In the genomic region with DNA sequence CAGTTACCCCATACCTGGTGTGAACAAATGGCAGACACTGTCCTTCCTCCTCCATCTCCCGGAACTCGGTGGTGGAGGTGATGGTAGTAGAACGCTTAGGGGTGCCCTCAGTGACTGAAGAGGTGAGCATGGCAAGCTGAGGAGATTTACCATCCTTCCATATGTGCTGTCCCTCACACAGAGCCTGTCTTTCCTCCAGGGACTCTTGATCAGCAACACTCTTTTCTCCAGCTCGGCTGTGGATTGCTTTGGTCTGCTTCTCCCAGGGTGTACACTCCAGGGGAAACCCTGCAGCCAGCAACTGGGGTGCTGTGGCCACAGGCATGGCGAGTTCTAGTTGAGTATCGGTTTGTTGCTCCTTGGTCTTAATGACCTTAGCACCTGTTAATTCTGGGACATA, we compare ENCODE assay signal across 22 mouse cellular contexts.
DNase-seq lines count a peak whose midpoint lies in the region; ATAC-seq and TF ChIP-seq lines count a peak whose summit lies in the region.
"Had no signal": no experiment of that assay in that cellular context is flagged by ENCODE, and none has a peak within 500 bp of the region (broad histone marks: within the 10 kb centered on the region; RNA-seq: fewer than 3 reads in every experiment).

No protein-coding gene starts in this region.

- DNase-seq in forebrain, embryonic 10.5 days (ENCODE audit: extremely low spot score, low spot score) = no peak
- DNase-seq in spleen, adult 2 months (ENCODE audit: low read depth in 1 of 2, low spot score in 2 of 2) = no peak
- DNase-seq in spleen, adult 12 weeks (ENCODE audit: low spot score) = no peak
- DNase-seq in right cerebral cortex, postnatal 10 days (ENCODE audit: low spot score in 2 of 2) = no peak
- no peak for DNase-seq in layer of hippocampus, postnatal 14 days (ENCODE audit: low spot score in 2 of 2)
- DNase-seq: adrenal gland, postnatal 10 days; cerebellum, adult 18-20 months; cerebellum, postnatal 36 days; forebrain, postnatal 0 days; kidney, adult 11 months; layer of hippocampus, postnatal 36 days; right cerebral cortex, postnatal 4 days had no signal

- ATAC-seq in forebrain, embryonic 13.5 days = no peak
- no peak for ATAC-seq in embryonic facial prominence, embryonic 13.5 days (ENCODE audit: insufficient number of reproducible peaks, insufficient read depth, low FRiP score, low TSS enrichment, low read depth)
- ATAC-seq: forebrain, postnatal 0 days; hindbrain, postnatal 0 days; midbrain, embryonic 16.5 days had no signal

- no peak overlapping the region for H3K4me2 ChIP-seq in forebrain, embryonic 13.5 days
- no peak overlapping the region for H3K4me2 ChIP-seq in embryonic facial prominence, embryonic 13.5 days
- H3K4me2 ChIP-seq: heart, embryonic 13.5 days; limb, embryonic 13.5 days; neural tube, embryonic 15.5 days had no signal

- H3K9ac ChIP-seq in forebrain, embryonic 13.5 days = no peak overlapping the region
- H3K9ac ChIP-seq in embryonic facial prominence, embryonic 13.5 days = no peak overlapping the region
- H3K9ac ChIP-seq: forebrain, postnatal 0 days; heart, embryonic 13.5 days; limb, embryonic 13.5 days; liver, embryonic 14.5 days; neural tube, embryonic 15.5 days had no signal

- no peaks in the 10 kb centered on the region for H3K9me3 ChIP-seq in forebrain, embryonic 10.5 days
- no peaks in the 10 kb centered on the region for H3K9me3 ChIP-seq in forebrain, embryonic 13.5 days (replicated peaks)
- H3K9me3 ChIP-seq in embryonic facial prominence, embryonic 13.5 days = no peaks in the 10 kb centered on the region
- H3K9me3 ChIP-seq: heart, embryonic 13.5 days; limb, embryonic 13.5 days; neural tube, embryonic 15.5 days had no signal

- 95% methylated on average over 6 of the region's 6 CpGs for WGBS in forebrain, embryonic 10.5 days
- WGBS in forebrain, embryonic 13.5 days = 91% methylated on average over 6 of the region's 6 CpGs
- WGBS in spleen, adult 2 months = 77% methylated on average over 6 of the region's 6 CpGs
- 89% methylated on average over 6 of the region's 6 CpGs for WGBS in embryonic facial prominence, embryonic 13.5 days
- 89% methylated on average over 6 of the region's 6 CpGs for WGBS in small intestine, adult 2 months

- no peak for TF ChIP-seq CTCF in spleen, adult 2 months (IDR thresholded peaks at IDR 0.05; ENCODE audit: extremely low read depth, insufficient read depth, insufficient read length, insufficient replicate concordance)
- TF ChIP-seq CTCF in small intestine, adult 2 months (IDR thresholded peaks at IDR 0.05; ENCODE audit: extremely low read depth, insufficient read length, insufficient replicate concordance, low read depth, low read length) = no peak

- no peak for TF ChIP-seq POLR2A in spleen, adult 2 months (IDR thresholded peaks at IDR 0.05; ENCODE audit: low read depth, low read length)
- TF ChIP-seq POLR2A in small intestine, adult 2 months (IDR thresholded peaks at IDR 0.05; ENCODE audit: low read depth, low read length) = no peak

- H3K4me3 ChIP-seq in forebrain, embryonic 10.5 days = no peak overlapping the region
- H3K4me3 ChIP-seq in forebrain, embryonic 13.5 days = no peak overlapping the region
- H3K4me3 ChIP-seq in spleen, adult 2 months (ENCODE audit: extremely low read depth, insufficient read depth, insufficient read length) = no peak overlapping the region
- no peak overlapping the region for H3K4me3 ChIP-seq in embryonic facial prominence, embryonic 13.5 days
- H3K4me3 ChIP-seq in small intestine, adult 2 months (ENCODE audit: low read depth, low read length) = no peak overlapping the region
- H3K4me3 ChIP-seq: heart, embryonic 13.5 days; limb, embryonic 13.5 days; neural tube, embryonic 15.5 days had no signal

- H3K27me3 ChIP-seq in forebrain, embryonic 10.5 days (ENCODE audit: poor library complexity, severe bottlenecking) = no peaks in the 10 kb centered on the region
- no peaks in the 10 kb centered on the region for H3K27me3 ChIP-seq in forebrain, embryonic 13.5 days
- no peaks in the 10 kb centered on the region for H3K27me3 ChIP-seq in spleen, adult 2 months (ENCODE audit: control insufficient read depth, insufficient read depth, low read length)
- no peaks in the 10 kb centered on the region for H3K27me3 ChIP-seq in embryonic facial prominence, embryonic 13.5 days
- no peaks in the 10 kb centered on the region for H3K27me3 ChIP-seq in small intestine, adult 2 months (ENCODE audit: control insufficient read depth, insufficient read depth, low read length)
- H3K27me3 ChIP-seq: heart, embryonic 13.5 days; limb, embryonic 13.5 days; neural tube, embryonic 15.5 days had no signal

- H3K27ac ChIP-seq in forebrain, embryonic 10.5 days = peak overlapping the region; percentile 67
- no peak overlapping the region for H3K27ac ChIP-seq in forebrain, embryonic 13.5 days
- peak overlapping the region; percentile 96 for H3K27ac ChIP-seq in spleen, adult 2 months (ENCODE audit: insufficient read depth, low read length)
- peak overlapping the region; percentile 81 for H3K27ac ChIP-seq in embryonic facial prominence, embryonic 13.5 days
- peak overlapping the region; percentile 1; the same call in 1 of the 2 replicates for H3K27ac ChIP-seq in small intestine, adult 2 months (ENCODE audit: insufficient read depth, low read depth, low read length)
- H3K27ac ChIP-seq: heart, embryonic 13.5 days; hindbrain, postnatal 0 days; kidney, postnatal 0 days; limb, embryonic 13.5 days; liver, embryonic 14.5 days; neural tube, embryonic 15.5 days had no signal

- H3K4me1 ChIP-seq in forebrain, embryonic 10.5 days = peaks cover 28% of the 10 kb centered on the region
- peaks cover 3% of the 10 kb centered on the region; the same call in 1 of the 2 replicates for H3K4me1 ChIP-seq in forebrain, embryonic 13.5 days
- H3K4me1 ChIP-seq in spleen, adult 2 months (ENCODE audit: control insufficient read depth, insufficient read depth, insufficient read length) = peaks cover 39% of the 10 kb centered on the region
- peaks cover 29% of the 10 kb centered on the region for H3K4me1 ChIP-seq in embryonic facial prominence, embryonic 13.5 days
- peaks cover 4% of the 10 kb centered on the region; the same call in 1 of the 2 replicates for H3K4me1 ChIP-seq in small intestine, adult 2 months (ENCODE audit: control insufficient read depth, insufficient read depth, insufficient read length, low read length)
- H3K4me1 ChIP-seq: neural tube, embryonic 15.5 days had no signal

- no peaks in the 10 kb centered on the region for H3K36me3 ChIP-seq in forebrain, embryonic 10.5 days (replicated peaks)
- H3K36me3 ChIP-seq in forebrain, embryonic 13.5 days (ENCODE audit: poor library complexity, severe bottlenecking) = no peaks in the 10 kb centered on the region
- H3K36me3 ChIP-seq in spleen, adult 2 months (ENCODE audit: control insufficient read depth, insufficient read depth, low read length) = no peaks in the 10 kb centered on the region
- no peaks in the 10 kb centered on the region for H3K36me3 ChIP-seq in embryonic facial prominence, embryonic 13.5 days
- no peaks in the 10 kb centered on the region for H3K36me3 ChIP-seq in small intestine, adult 2 months (ENCODE audit: control insufficient read depth, insufficient read depth, low read length)
- H3K36me3 ChIP-seq: heart, embryonic 13.5 days; limb, embryonic 13.5 days; neural tube, embryonic 15.5 days had no signal
